Mouse (Mus musculus): ENCODE data around the gene Opalin.

Gene Opalin

DNA sequence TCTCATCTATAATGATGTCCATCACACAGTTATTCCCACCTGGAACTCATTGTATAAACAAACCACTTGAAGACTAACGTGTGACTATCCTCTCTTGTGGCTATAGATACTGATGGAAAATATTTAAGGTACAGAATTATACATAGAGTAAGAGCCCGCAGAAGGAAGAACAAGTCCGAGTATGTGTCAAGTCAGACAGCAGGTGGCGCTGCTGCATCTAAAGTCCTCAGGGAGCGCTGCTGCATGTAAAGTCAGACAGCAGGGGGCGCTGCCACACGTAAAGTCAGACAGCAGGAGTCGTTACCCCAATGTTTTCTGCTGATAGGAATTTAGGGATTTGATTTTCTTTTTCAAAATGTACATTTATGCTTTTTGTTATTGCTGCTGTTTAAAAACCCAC lies 5.4 kb downstream of the Opalin start:
- peak; percentile 85 for DNase-seq

DNA sequence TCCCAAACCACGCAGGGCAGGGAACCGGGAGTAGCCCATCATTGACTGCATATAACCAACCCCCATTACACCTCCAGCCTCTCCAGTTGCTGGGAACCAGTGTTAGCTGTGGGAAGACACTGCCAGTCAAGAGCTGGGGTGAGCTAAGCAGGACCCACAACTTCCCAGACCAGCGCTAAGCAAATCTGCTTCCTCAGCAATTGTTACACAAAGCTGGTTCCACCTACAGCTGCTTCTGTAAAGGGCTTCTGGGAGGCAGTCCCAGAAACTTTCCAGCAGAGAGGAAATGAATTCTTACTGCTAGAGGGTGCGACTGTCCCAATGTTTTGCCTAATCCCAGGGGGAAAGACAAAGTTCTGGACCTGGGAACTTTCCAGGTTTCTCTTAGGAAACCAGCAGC lies 22.2 kb downstream of the Opalin start:
- DNase-seq = no peak

DNA sequence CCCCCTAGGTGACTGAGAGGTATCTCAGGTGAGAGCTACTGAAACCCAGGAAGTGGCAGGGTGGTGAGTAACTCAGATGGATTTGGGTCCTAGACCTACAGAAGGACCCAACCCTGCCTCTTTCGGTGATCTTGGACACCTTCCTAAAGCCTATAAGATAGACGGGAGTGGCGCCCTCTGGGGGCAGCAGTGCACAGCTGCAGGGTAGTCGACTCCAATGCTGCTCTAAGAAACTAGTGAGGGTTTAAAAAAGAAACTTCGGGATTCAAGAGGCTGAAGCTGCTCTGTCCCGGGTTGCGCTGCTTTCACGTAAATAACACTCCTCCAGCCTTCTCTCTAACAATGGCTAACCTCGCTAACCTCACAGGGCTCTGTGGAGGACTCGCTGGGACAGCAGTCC lies 23.4 kb downstream of the Opalin start:
- DNase-seq = no peak

DNA sequence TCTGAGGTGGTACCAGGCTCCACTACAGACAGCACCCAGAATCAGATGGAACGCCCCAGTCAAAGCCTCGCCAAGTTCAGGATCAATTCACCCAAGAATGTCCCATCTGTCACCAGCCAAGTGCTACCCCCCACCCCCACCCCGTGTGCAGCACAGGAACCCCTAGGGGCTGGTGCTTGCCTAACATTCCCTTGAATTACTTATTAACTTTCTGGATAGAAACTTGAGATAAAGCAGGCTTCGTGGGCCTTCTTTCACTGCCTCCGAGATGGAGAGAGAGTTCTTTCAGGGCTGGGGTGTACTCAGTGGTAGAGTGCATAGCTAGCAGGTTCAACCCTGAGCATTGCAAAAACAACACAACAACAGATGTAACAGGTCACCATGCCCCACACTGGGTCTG lies 24.7 kb downstream of the Opalin start:
- DNase-seq = no peak

DNA sequence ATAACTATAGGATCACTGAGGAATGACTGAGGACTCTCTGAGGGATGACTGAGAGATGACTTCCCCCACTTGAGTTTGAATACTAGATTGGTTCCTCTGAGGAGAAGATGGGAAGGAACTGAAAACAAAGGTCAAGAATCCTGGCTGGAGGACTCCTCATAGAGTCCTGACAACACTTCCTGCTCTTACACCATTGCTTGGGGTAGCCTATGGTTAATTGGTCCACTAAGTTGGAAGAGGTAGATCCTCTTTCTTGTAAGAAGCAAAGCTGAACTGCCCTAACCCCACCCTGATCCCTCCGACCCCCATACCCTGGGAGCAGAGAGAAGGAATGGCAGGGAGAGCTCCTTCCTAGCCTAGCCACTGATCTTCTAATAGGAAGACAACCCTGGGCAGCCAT lies 25.2 kb downstream of the Opalin start:
- no peak for DNase-seq

DNA sequence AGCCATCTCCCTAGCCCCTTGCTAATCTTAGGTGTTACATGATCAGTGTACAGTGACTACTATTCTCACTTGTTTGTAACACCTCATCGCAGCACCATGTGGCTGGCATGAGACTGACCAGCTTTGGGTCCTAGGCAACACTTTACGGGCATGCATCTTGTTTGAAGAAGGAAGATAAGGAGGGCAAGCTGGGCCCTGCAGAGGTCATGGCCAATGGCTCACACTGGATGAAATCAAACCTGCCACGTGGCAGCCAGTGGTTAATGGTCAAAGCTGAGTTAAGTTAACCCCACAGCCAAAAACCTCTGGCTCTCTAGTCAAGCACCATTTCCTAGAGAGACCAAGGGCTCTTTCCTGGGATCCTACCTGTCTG lies 28.7 kb downstream of the Opalin start:
- no peak for DNase-seq

DNA sequence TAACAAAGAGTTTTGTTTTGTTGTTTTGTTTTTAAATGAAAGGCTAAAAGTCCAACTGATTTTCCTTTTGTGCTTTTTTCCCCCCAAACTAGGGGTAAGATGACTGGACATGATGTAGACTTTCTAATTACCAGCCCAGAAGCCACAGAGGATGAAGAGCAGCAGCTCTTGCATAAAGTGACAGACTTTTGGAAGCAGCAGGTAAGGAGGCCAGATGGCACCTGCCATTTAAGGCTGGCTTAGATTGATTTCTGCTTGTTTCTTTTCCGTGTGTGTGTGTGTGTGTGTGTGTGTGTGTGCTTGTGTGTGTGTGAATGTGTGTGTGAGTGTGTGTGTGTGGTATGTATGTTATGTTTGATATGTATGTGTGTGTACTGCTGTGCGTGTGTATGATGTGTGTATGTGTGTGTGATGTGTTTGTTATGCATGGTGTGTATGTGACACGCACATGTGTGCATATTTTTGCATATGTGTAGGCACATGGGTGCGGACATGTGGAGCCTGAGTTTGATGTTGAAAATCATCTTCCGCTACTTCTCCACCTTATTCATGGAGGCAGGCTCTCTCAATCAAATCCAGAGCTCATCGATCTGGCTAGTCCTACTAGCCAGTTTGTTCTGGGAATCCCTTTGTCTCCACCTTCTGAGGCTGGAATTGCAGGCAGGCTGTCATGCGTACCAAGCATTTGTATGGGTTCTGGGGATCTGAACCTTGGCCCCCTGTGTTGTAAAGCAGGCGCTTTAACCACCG lies 29.3 kb downstream of the Opalin start:
- DNase-seq = no peak

DNA sequence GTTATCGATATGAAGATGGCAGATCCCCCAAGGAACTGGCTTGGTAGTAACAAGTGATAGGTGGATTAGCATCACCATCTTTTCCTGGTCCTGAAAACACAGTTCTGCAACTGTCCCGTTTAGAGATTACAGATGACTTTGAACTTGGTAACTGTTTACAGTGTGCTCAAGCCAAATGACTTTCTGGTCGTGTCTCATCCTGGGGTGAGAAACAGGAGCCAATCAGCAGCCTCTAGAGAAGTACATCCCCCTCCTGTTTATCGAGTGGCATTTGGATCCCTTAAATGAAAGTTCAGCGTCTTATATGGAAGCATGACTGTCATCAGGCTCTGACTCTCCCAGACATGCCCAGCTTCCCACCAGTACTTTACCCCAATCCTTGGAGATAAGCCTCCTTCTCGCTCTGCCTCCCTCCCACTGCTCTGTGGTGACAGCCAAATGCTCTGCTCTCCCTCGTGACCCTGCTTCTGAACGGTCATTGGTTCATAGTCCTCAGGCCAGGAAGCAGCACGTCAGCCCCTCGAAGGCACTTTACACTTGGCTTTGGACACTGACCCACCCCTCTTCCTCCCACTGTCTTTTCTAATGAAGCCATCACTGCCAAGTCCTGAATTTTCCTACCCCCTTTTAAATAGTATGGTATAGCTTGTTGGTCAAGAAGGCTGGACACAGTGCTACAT lies 31.7 kb downstream of the Opalin start:
- no peak for DNase-seq

DNA sequence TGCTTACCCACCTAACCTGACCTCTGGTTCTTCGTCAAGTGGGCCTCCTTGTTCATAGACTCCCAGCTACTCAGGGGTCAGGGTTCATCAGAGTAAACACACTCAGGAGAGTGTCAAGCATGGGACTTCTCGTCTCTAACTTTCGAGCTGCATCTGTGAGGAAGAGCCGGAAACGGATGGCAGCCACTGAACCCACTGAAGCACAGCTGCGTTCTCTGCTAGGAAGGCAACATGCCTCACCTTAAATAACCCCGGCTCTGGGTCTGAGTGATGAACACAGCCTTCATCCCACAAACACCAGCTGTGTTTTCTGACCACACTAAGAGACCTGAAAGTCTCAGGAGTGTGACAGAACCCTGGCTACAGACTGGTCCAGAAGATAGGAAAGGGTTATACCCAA lies 37.8 kb downstream of the Opalin start:
- DNase-seq = no peak

DNA sequence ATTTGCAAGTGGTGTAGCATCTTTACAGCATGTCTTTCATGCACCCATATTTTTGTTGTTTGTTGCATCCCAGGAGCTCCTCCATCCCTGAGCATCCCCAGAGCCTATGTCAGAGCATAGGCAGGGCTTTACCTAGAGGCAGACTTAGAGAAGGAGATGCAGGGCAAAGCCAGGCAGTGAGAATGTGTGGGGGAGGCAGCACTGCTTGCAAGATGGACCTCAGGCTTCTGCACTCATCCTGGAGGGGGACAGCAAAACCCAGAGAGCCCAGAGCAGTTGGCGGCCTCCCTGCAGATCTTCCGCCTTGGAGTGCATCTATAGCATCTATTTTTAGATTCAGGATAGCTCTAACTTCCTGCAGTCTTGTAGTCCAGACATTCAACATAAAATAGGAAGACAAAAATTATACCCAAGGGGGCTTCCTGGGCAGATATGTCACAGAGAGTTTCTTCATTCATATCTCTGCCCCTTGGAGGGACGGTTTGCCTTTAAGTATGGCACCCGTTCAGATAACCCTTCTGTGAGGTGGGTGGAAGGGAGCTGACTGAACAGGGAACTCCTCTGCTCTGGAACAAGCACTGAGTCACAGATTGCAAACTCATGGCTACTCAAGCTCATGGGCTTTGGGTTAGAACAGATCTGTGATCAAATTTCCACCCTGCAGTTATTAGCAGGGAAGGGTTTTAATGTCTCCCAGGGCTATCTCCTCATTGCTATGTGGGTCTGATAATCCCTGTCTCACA lies 40.9 kb downstream of the Opalin start:
- DNase-seq = no peak

DNA sequence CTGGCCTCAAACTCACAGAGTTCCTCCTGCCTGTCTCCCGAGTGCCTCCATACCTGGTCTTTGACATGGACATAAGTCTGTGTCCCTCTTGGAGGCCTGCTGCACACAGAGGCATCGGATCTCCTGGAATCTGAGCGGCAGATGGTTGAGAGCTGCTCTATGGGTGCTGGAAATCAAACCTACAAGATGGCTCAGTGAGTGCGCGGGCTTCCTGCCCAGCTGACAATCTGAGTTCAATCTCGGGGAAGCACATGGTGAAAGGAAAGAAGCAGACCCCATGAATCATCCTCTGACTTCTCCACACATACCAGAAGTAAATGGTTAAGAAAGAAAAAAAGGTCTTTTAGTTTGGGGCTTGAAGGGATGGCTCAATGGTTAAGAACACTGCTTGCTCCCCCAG lies 45.0 kb downstream of the Opalin start:
- no peak for DNase-seq

DNA sequence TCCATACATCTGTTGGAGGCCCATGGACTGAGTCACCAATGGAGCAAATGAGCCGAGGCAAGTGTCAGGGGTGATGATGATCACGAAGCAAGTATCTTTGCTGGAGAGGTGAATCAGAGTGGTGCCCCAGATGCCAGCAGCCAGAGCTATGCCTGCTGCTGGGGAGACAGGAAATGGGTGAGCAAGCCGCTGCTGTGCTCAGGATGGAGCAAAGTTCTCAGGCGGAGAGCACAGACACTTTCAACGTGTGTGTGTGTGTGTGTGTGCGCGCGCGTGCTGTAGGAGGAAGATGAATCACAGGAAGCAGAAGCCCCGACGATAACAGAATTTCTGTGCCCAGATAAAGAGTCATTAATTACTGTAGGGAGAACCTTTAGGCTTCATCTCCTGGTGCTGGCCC lies 45.9 kb downstream of the Opalin start:
- DNase-seq = peak; percentile 29

DNA sequence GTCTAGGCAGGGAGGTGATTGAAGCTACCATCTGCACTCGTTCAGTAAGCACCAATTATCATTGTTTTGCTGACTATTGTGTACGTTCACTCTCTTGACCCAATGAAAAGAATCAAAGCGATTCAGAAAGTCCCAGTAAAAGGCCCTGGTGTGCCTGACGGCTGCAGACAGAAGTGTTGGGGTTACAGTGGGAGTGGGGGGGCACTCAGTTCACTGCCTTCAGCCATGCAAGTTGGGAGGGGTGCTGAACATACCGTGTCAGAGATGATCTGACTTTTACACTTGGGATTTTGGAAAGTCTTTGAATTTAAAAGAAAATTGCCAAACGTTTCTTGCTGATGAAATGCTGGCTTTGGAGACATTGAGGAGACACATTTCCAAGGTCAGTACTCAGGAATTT lies 46.8 kb downstream of the Opalin start:
- DNase-seq = no peak

DNA sequence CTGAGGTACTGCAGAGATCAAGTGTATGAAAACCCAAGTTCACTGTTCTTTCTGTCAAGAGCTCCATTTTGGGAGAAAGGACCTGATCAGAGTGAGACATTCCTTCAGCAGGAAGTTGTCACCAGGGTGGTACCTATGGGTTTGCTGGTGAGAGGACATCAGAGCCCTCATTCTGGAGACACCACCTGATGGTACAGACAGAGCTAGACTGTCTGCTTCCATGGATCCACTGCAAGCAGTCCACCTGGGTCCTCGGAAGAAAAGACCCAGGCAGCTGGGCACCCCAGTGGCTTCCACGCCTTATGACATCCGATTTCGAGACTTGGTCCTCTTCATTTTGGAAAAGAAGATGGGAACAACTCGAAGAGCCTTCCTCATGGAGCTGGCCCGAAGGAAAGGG lies 47.7 kb downstream of the Opalin start, which contains the start of gene Dntt:
Gene Dntt (plus strand): TSS at position 57 of the 400 bp plus-strand sequence.
- no peak for DNase-seq

DNA sequence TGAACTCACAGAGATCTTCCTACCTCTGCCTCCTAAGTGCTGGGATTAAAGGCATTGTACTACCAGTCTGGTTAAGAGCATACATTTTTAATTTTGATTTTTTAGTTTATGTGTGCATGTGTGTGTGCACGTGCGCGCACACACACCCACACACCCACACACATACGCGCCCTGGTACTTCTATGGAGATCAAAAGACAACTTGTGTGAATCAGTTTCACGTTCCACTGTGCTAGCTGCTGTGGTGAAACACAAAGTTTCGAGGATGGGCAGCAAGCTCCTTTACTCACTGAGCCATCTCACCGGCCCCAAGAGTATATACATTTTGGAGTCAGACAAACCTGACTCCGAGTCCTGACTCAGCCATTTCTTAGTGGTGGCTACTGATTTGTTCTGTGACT lies 49.3 kb downstream of the Opalin start:
- no peak for DNase-seq

DNA sequence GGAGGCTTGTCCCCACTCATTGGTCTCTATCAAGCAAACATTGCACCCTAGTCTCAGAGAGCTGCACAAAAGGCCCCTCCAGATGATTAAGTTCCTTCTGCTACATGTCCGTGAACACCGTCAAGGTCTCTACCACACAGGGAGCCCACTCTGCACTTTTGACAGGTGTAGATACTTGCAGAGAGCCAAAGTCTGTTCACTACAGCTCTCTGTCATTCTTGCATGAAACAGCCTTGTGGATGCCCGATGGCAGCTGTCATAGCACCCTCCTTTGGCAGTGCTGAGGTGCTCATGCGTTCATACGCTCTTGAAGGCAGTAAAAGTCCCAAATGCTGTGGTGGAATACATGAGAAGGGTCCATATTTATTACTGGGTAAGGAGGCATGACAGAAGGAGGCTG lies 49.9 kb downstream of the Opalin start:
- DNase-seq = no peak

DNA sequence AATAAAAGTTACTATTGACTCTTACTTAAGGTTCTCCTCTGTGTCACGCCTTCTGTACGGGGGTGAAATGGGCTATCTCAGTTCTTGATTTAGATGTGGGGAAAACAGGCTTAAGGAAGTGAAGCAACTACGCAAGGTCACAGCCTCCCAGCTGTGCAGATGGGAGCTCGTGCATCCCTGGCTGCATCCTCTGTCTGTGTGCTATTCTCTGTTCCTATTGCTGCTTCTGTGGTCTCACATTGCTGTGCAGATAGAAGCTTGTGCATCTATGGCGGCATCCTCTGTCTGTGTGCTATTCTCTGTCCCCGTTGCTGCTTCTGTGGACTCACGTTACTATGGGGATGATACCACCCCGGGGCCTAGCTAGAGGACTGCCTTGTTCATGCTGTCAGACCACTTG lies 50.4 kb downstream of the Opalin start:
- no peak for DNase-seq

DNA sequence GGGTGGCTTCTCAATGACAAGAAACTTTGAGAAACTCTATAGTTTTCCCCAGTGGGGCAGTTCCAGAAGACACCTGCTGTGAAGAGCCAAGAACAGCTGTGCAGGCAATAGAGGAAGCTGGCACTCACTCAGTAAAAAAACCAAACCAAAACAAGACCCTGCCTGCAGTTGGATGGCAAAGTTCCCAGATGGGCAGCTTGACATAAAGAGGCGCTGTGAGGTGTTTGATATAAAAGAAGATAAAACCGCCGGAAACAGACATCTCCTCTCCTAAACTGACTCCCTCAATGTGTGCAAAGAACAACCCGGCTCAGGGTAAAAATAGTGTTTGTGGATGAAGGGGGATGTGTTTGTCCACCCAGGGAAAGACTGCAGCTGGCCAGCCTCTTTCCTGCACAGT lies 54.7 kb downstream of the Opalin start:
- DNase-seq = no peak

DNA sequence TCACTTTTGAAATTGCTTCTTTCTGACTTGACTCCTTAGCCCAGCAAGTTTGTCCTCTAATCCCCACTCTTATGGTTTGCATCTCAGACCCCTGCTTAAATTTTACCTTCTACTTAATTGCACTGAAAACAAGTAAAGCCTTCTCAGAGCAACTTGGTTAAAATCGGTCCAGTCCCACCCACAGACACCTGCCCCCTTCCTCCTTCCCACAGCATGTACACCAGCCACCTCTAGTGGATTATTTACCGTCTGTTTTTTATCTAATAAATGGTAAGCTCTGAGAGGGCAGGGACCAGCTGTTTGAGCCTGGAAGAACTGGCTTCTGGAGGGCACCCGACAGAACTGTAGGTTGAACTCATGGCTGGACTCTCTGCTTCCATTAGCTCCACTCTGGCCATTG lies 56.4 kb downstream of the Opalin start:
- DNase-seq = no peak

DNA sequence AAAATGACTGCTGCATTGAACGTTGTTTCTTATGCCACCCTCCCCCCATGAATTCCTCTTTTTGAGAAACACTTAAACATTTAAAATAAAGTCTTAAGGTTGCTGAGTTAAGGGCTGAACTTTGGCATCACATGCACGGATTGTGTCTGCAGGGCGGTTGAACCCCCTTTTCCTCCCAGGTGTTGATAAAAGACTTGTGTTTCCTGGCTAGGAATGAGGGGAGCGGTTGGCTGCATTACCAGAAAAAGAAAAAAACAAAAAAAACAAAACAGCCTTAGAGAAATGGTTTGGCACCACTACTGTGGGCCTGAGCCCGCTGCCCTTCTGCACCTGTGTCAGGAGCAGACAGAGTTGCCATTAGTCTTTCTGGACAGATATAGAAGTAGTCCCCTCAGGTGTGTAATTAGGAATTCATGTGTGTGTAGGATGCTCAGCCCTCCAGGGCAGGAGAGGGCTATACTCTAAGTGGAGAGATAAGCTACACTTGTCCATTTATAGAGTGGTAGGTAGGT lies 57.7 kb downstream of the Opalin start:
- DNase-seq = no peak

DNA sequence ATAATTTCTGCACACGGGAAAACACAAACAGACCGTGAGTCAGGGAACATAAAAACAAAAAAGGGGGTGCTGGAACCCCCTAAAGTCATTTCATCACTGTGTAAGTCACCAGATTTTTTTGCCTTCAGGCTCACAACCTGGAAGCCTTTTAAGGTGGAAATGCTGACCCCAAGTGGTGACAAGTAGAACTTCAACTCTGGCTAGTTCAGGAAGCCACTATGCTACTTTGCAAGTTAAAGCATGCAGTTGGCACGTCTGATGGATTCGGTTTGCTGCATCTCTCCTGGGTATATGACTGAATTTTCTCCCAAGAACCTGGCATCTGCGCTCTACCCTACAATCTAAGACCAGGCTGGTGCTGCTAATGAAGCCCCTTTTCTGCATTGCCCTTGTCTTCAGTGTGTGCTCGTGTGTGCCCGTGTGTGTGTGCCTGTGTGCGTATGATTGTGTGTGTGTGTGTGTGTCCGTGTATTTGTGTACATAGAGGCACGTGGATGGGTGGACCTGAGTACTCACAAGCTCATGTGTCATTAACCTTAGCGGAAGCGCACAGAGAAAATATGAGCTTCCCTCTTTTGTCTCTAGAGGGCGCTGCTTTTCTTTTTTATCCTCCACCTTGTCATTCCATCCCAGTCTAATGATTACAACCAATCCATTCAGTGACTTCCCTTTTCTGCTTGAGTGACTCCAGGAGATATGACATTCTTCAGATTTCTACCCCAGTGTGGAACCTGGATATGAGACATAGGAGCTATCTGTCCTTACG lies 60.8 kb downstream of the Opalin start:
- DNase-seq = peak; percentile 61

DNA sequence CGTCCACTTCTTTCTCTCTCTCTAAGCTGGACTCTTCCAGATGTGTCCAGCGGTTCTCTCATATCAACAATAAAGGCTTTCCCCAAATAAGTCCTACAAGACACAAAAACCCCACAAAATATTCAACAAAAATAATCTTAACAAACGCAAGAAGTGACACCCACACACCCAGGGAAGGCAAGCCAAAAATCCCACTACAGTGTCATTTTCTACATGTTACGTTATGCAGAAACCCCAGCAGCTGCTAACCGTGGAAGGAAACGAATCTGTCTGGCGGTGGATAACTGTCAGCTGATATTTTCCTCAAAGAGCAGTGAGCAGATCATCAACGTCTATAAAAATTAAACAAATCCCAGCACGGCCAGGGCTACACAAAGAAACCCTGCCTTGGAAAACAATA lies 62.9 kb downstream of the Opalin start:
- DNase-seq = no peak

DNA sequence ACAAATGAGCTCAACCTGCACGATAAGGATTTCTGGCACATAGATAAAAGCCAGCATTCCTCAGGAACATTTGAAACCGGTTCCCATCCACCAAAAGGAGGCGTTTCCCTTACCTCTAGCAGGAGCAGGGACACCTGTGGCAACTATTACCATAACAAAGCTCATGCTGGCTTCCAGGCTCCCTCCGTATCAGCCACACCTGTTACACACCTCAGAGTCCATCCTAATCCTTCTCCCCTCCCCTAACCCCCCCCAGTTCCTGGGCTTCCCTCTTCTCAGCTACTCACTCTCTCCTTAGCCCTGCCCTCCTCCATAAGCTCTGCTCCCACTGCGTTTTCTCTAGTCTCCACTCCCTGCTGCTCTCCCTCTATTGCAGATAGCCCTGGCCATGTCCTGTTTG lies 63.3 kb downstream of the Opalin start:
- no peak for DNase-seq
